Mouse (Mus musculus): ENCODE measurements around the gene Pex11g.

DNA sequence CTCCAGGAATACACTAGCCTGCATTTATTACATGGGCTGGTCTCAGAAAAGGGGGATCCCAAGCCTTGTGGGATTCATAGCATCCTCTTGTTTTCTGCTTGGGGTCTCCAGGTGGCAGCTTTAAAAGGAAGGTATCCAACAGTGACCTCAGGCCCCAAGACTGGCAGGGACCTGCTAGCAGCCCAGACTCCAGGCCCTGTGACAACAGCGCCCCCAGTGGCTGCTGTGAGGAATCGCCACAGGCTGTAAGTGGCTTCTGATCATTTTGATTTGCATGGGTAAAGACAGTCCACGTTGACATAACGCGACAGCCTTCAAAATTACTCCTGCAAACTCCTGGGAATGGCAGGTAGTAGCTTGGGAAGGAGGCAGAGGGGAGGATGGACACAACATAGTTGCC, 16.8 kb downstream of the Pex11g start:
- TF ChIP-seq CTCF (IDR thresholded peaks at IDR 0.05; ENCODE audit: low read depth): peak; percentile 97
- no peak for TF ChIP-seq EP300 (IDR thresholded peaks at IDR 0.05; ENCODE audit: low read depth)
